Mouse (Mus musculus) adrenal gland, postnatal 0 days (tissue): ENCODE measurements around the gene Kctd10. TPM values are rescaled to one million over a fixed set of nuclear protein-coding genes. Genes with fewer than 3 reads are reported as not detected.

Experiments used
- microRNA-seq: library from miRNA; unstranded; fragments of <30 nt; microRNA quantifications from one replicate; pipeline ENCODE4, GENCODE M21; 2016; ENCODE audit warnings: borderline replicate concordance; ENCODE audit not compliant: insufficient number of aligned reads
- polyA plus RNA-seq: library from polyadenylated mRNA; unstranded; fragments of >200 nt; fragmentation: Nextera tagmentation; extraction: Ambion mirVana; gene quantifications from 2 replicates; pipeline ENCODE4 v1.2.1, GENCODE M21; 2015

Gene Kctd10
- 72.0 and 95.4 TPM in 2 replicates for polyA plus RNA-seq

GRCm38 (mm10) chr5:114380209-114381012 is at the start of gene Kctd10, which contains the start of gene Ube3b:
Gene Kctd10 (minus strand): TSS chr5:114380508.
Gene Ube3b (plus strand): TSS chr5:114380607.

Small RNAs within 50 kb of the gene (microRNA-seq; reads per million reads assigned to microRNA genes)
- gene Mir7027: not detected

Other genes starting within 250 kb of the Kctd10 start
- 1.6 and 2.7 TPM in 2 replicates for gene Acacb, start 234.0 kb downstream of the Kctd10 start, polyA plus RNA-seq
- not detected in 2 replicates for gene Foxn4, start 106.7 kb downstream of the Kctd10 start, polyA plus RNA-seq
- 1.0 and 1.7 TPM in 2 replicates for gene Myo1h, start 91.3 kb downstream of the Kctd10 start, polyA plus RNA-seq
- 20.4 and 37.9 TPM in 2 replicates for gene Ube3b, start 99 bp upstream of the Kctd10 start, polyA plus RNA-seq
- 13.0 and 13.7 TPM in 2 replicates for gene Mmab, start 63.6 kb upstream of the Kctd10 start, polyA plus RNA-seq
- 21.7 and 25.0 TPM in 2 replicates for gene Mvk, start 63.8 kb upstream of the Kctd10 start, polyA plus RNA-seq
- 5.0 and 9.2 TPM in 2 replicates for gene Fam222a, start 187.5 kb upstream of the Kctd10 start, polyA plus RNA-seq